Mouse (Mus musculus) liver, embryonic 14.5 days (tissue): ENCODE data around the gene Tsnaxip1. TPM values are rescaled to one million over a fixed set of nuclear protein-coding genes. Genes with fewer than 3 reads are reported as not detected.
"Not testable (repeated sequence)": the region's sequence is repeated elsewhere in the genome, so short reads cannot be mapped to it uniquely, and the experiment has no call there.

Experiments
- ATAC-seq: fragments of 200-750 bp; cut with Nextera tagmentation; 2 replicates; pipeline ENCODE4 v1.8.0; 2017; ENCODE audit warnings: moderate number of reproducible peaks, mild to moderate bottlenecking, moderate library complexity; ENCODE audit not compliant: insufficient read depth
- DNase-seq, 3 experiments: peaks; one replicate each; pipeline ENCODE4 v3.0.0-alpha.2; 2012 to 2013; ENCODE audit warnings: low read depth in 3 of 3, low spot score in 3 of 3
- H3K27ac ChIP-seq: fragments of 300-500 bp; sonication (generic); 2 replicates; pipeline ENCODE4 v1.5.1; 2014; ENCODE audit warnings: moderate library complexity, mild to moderate bottlenecking, control low read depth, inconsistent platforms
- H3K27me3 ChIP-seq: fragments of 300-500 bp; sonication (generic); 2 replicates; pipeline ENCODE4 v1.6.1; 2014; ENCODE audit warnings: mild to moderate bottlenecking, low read length, moderate library complexity; ENCODE audit not compliant: control insufficient read depth, insufficient read depth
- H3K36me3 ChIP-seq: fragments of 300-500 bp; sonication (generic); replicated peaks from 2 replicates; pipeline ENCODE4 v1.6.1; 2014; ENCODE audit warnings: low read depth; ENCODE audit not compliant: control insufficient read depth, insufficient read depth
- H3K4me1 ChIP-seq, 2 experiments: fragments of 200-500 bp in 1 of 2; fragments of 300-500 bp in 1 of 2; sonication (generic) in 1 of 2; replicated peaks; 2 replicates each; pipeline ENCODE4 v1.6.1; 2012 to 2014; ENCODE audit warnings: antibody characterized with exemption in 1 of 2, inconsistent platforms in 1 of 2, low read length in 1 of 2; ENCODE audit not compliant: control insufficient read depth in 2 of 2, insufficient read depth in 2 of 2
- H3K4me2 ChIP-seq: fragments of 300-500 bp; sonication (generic); 2 replicates; pipeline ENCODE4 v1.6.1; 2014; ENCODE audit warnings: low read depth, mild to moderate bottlenecking, control low read depth, moderate library complexity
- H3K4me3 ChIP-seq, 2 experiments: fragments of 200-500 bp in 1 of 2; fragments of 300-500 bp in 1 of 2; sonication (generic) in 1 of 2; 2 replicates each; pipeline ENCODE4 v1.5.1; 2012 to 2014; ENCODE audit warnings: low read depth in 2 of 2, low read length in 2 of 2, mild to moderate bottlenecking in 2 of 2, control low read depth in 1 of 2, inconsistent platforms in 1 of 2, moderate library complexity in 1 of 2; ENCODE audit not compliant: insufficient read depth in 1 of 2
- H3K9ac ChIP-seq: fragments of 300-500 bp; sonication (generic); replicated peaks from 2 replicates; pipeline ENCODE4 v1.6.1; 2014; ENCODE audit warnings: mild to moderate bottlenecking, control low read depth, moderate library complexity
- H3K9me3 ChIP-seq: fragments of 300-500 bp; sonication (generic); 2 replicates; pipeline ENCODE4 v1.6.1; 2016; ENCODE audit warnings: low read length, mixed read lengths; ENCODE audit not compliant: control insufficient read depth
- CTCF ChIP-seq: IDR thresholded peaks from 2 replicates; pipeline ENCODE4 v1.5.1; 2016; ENCODE audit warnings: antibody characterized with exemption, low read depth, control low read depth
- EP300 ChIP-seq: IDR thresholded peaks from 2 replicates; pipeline ENCODE4 v1.6.1; 2016; ENCODE audit warnings: antibody characterized with exemption, low read depth
- WGBS: fragments of 180-500 bp; shearing (Covaris S2); extraction: QIAGEN DNeasy Blood & Tissue Kit; methylation state at CpG from one replicate; pipeline ENCODE4 v1.1.7; 2014; ENCODE audit not compliant: insufficient replicate concordance; 5-methylcytosine and 5-hydroxymethylcytosine counted together
- polyA plus RNA-seq, 2 experiments: library from polyadenylated mRNA; depleted of rRNA in 1 of 2; stranded (reverse) in 1 of 2; unstranded in 1 of 2; fragments of >200 nt; fragmentation: Nextera tagmentation in 1 of 2; extraction: Ambion mirVana in 1 of 2; gene quantifications; 2 replicates each; pipeline versions ENCODE4 v1.2.1 to v1.2.3; 2012 to 2014

Gene Tsnaxip1
- polyA plus RNA-seq, 2 experiments: 0.04 to 0.06 TPM

- Histone ChIP-seq H3K36me3 (peaks cover 52% of the 10 kb centered on the region), H3K27ac (peak overlapping the region; percentile 100), H3K4me2 (peak overlapping the region; percentile 92), H3K9me3 (no peaks in the 10 kb centered on the region), H3K9ac (peak overlapping the region; percentile 100), H3K27me3 (no peaks in the 10 kb centered on the region), H3K4me1 (peaks cover 45 to 51% of the 10 kb centered on the region in 2 experiments), H3K4me3 (peak overlapping the region; percentile 98 to 100)
- TF ChIP-seq EP300 (no peak), CTCF (no peak)
- no peak for DNase-seq
- WGBS: 1% methylated on average over 4 of the region's 4 CpGs
- no peak for ATAC-seq
Measured at GRCm38 (mm10) chr8:105826379-105826778, 1.2 kb upstream of the Tsnaxip1 start.

- H3K36me3 ChIP-seq, H3K9me3 ChIP-seq, H3K27me3 ChIP-seq, DNase-seq: not testable (repeated sequence)
- ATAC-seq: peak; percentile 47; the same call in 1 of the 2 replicates
- H3K27ac ChIP-seq: peak overlapping the region; percentile 97
- TF ChIP-seq EP300: peak; percentile 96
- peak overlapping the region; percentile 67 to 69 for H3K4me3 ChIP-seq
- 46% methylated on average over 2 of the region's 2 CpGs for WGBS
- H3K9ac ChIP-seq: peak overlapping the region; percentile 87
- H3K4me2 ChIP-seq: peak overlapping the region; percentile 75
- H3K4me1 ChIP-seq: peaks cover 36 to 37% of the 10 kb centered on the region in 2 experiments
Measured at GRCm38 (mm10) chr8:105833740-105834139, 6.2 kb downstream of the Tsnaxip1 start.

DNA sequence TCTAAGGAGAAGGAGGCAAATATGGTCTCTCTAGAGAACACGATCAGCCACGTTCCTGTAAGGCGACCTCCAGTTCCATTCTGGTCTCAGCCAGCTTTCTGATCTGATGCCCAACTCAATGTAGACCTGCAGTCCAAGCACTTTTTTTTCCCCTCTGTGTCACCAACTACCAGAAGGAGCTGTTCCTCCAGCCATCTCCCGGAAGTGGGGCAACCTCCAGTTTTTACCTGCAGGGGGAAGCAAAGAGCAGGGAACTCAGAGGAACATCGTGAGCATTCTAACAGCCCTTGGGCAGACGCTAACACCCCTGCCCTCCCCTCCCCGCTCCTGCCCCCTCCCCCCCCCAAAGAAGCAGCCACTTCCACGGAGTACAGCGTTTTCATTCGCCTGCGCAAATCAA is 7.8 kb downstream of the Tsnaxip1 start:
- H3K4me1 ChIP-seq: peaks cover 26 to 29% of the 10 kb centered on the region in 2 experiments
- H3K27me3 ChIP-seq: no peaks in the 10 kb centered on the region
- peaks cover 2% of the 10 kb centered on the region; the same call in 1 of the 2 replicates for H3K36me3 ChIP-seq
- H3K9ac ChIP-seq: no peak overlapping the region
- no peak overlapping the region for H3K4me3 ChIP-seq
- H3K27ac ChIP-seq: peak overlapping the region; percentile 48
- H3K4me2 ChIP-seq: peak overlapping the region; percentile 33
- DNase-seq (peak; percentile 72 to 77 (median 72)), ATAC-seq (peak; percentile 71)
- WGBS: 18% methylated on average over 10 of the region's 11 CpGs
- no peaks in the 10 kb centered on the region for H3K9me3 ChIP-seq
- TF ChIP-seq CTCF (peak; percentile 90), EP300 (no peak; the same call in 1 of the 2 replicates)

- Histone ChIP-seq H3K36me3 (no peaks in the 10 kb centered on the region), H3K4me3 (no peak overlapping the region), H3K4me2 (no peak overlapping the region), H3K27ac (no peak overlapping the region), H3K27me3 (no peaks in the 10 kb centered on the region), H3K4me1 (peaks cover 17 to 23% of the 10 kb centered on the region in 2 experiments), H3K9ac (no peak overlapping the region), H3K9me3 (no peaks in the 10 kb centered on the region)
- ATAC-seq (no peak), DNase-seq (no peak)
- WGBS: 65% methylated on average over 6 of the region's 6 CpGs
- TF ChIP-seq CTCF: no peak
- TF ChIP-seq EP300: no peak
Measured at GRCm38 (mm10) chr8:105836991-105837390, 9.5 kb downstream of the Tsnaxip1 start.

- TF ChIP-seq CTCF: no peak
- TF ChIP-seq EP300: no peak
- DNase-seq: no peak
- Histone ChIP-seq H3K36me3 (peaks cover 5% of the 10 kb centered on the region), H3K4me2 (no peak overlapping the region), H3K27me3 (no peaks in the 10 kb centered on the region), H3K4me1 (peaks cover 6 to 10% of the 10 kb centered on the region in 2 experiments), H3K9ac (no peak overlapping the region), H3K4me3 (no peak overlapping the region), H3K9me3 (no peaks in the 10 kb centered on the region), H3K27ac (no peak overlapping the region)
- WGBS: 65% methylated on average over 5 of the region's 5 CpGs
- ATAC-seq: no peak
Measured at GRCm38 (mm10) chr8:105839209-105839608, 11.7 kb downstream of the Tsnaxip1 start.
